Mouse (Mus musculus) ES-Bruce4 (cell line): ENCODE measurements around the gene Smad5.

Experiments used
- CTCF ChIP-seq: IDR thresholded peaks from one replicate; pipeline ENCODE4 v1.8.1; 2011; ENCODE audit warnings: low read depth, low read length
- EP300 ChIP-seq: IDR thresholded peaks from 2 replicates; pipeline ENCODE4 v1.6.1; 2011; ENCODE audit warnings: low read depth, low read length; ENCODE audit not compliant: insufficient read depth
- POLR2A ChIP-seq: IDR thresholded peaks from one replicate; pipeline ENCODE4 v1.8.1; 2011; ENCODE audit warnings: low read length; ENCODE audit not compliant: insufficient read depth

DNA sequence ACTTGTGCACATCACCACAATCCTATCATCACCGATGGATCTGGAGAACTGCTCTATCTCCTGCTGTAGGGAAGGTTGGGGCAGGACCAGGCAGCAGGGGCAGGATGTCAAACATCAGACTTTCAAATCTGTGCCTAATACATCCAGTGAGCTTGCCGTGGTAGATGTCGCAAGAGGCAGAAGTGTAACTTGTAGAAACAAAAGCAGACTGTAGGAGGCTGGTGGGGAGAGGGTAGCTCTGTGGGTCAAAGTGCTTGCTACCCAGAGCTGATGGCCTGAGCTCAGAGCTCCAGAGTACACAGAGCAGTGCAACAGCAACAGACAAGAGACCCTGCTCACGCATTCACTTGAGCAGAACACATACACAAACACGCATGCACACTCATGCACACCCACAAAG lies 6.1 kb upstream of the Smad5 start:
- no peak for TF ChIP-seq POLR2A
- no peak for TF ChIP-seq CTCF
- no peak for TF ChIP-seq EP300
